Mouse (Mus musculus) kidney, adult 2 months (tissue): ENCODE data around the gene Nmnat3.

Experiments used
- CTCF ChIP-seq: fragments of 200-500 bp; conservative IDR thresholded peaks from 2 replicates; pipeline ENCODE4 v1.5.1; 2011; ENCODE audit warnings: low read depth, mild to moderate bottlenecking, control low read depth, low read length, moderate library complexity, mixed read lengths; ENCODE audit not compliant: insufficient read depth, insufficient read length
- POLR2A ChIP-seq: fragments of 200-500 bp; IDR thresholded peaks from one replicate; pipeline ENCODE4 v1.6.1; 2011; ENCODE audit warnings: low read depth, low read length, control low read depth

- no peak for TF ChIP-seq CTCF
- no peak for TF ChIP-seq POLR2A
These were observed 3.4 kb downstream of the Nmnat3 start for GRCm38 (mm10) chr9:98290591-98290990.
